Mouse (Mus musculus): ENCODE data around the gene Arfip1. TPM values are rescaled to one million over a fixed set of nuclear protein-coding genes. Genes with fewer than 3 reads are reported as not detected.
A peak's percentile ranks its signal among the peaks of the same experiment; 100 is the strongest.
"Not testable (repeated sequence)": the region's sequence is repeated elsewhere in the genome, so short reads cannot be mapped to it uniquely, and the experiment has no call there.

The Arfip1 gene
- polyA plus RNA-seq, 1 experiment from 2014 or later, result 49.3 TPM

DNA sequence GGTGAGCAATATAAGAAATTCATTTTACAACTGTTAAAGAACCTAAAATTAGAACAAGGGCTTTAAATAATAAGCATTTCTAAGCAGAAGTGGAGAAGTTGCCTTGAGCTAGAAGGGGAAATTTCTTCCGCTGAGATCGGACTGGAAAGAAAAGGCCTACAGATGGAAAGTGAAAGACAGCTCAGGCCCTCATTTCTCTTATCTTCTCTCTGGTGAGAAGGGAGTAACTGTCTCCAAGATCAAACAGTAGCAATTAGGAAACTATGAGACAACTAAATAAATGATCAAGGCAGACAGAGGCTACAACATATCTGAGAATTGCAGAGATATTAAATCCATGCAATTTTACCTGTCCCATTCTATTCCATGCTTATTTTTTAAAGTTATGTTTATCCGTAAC is 11.9 kb downstream of the Arfip1 start:
- ATAC-seq (ENCODE audit: insufficient number of reproducible peaks, low FRiP score), result no peak
- H3K9ac ChIP-seq, result no peak overlapping the region
- no peaks in the 10 kb centered on the region for H3K9me3 ChIP-seq (replicated peaks)
- H3K4me2 ChIP-seq, result no peak overlapping the region
- H3K27me3 ChIP-seq (replicated peaks), result no peaks in the 10 kb centered on the region
- H3K36me3 ChIP-seq, result no peaks in the 10 kb centered on the region
- H3K4me3 ChIP-seq, result no peak overlapping the region
- H3K27ac ChIP-seq (ENCODE audit: poor library complexity, severe bottlenecking), result no peak overlapping the region
- WGBS, result 71% methylated on average over 3 of the region's 3 CpGs
- H3K4me1 ChIP-seq (replicated peaks), result peaks cover 23% of the 10 kb centered on the region

GRCm38 (mm10) chr3:84569587-84569986 is 12.8 kb downstream of the Arfip1 start:
- Histone ChIP-seq H3K27ac (ENCODE audit: poor library complexity, severe bottlenecking) (no peak overlapping the region), H3K4me1 (replicated peaks) (peaks cover 23% of the 10 kb centered on the region), H3K36me3 (no peaks in the 10 kb centered on the region), H3K4me2 (no peak overlapping the region), H3K9me3 (replicated peaks) (no peaks in the 10 kb centered on the region), H3K4me3 (no peak overlapping the region), H3K27me3 (replicated peaks) (no peaks in the 10 kb centered on the region), H3K9ac (no peak overlapping the region)
- 85% methylated on average over 6 of the region's 6 CpGs for WGBS
- ATAC-seq (ENCODE audit: insufficient number of reproducible peaks, low FRiP score), result no peak

GRCm38 (mm10) chr3:84568540-84568939 is 13.9 kb downstream of the Arfip1 start:
- H3K4me2 ChIP-seq, result no peak overlapping the region
- ATAC-seq (ENCODE audit: insufficient number of reproducible peaks, low FRiP score), result no peak
- H3K36me3 ChIP-seq, result no peaks in the 10 kb centered on the region
- H3K4me1 ChIP-seq (replicated peaks), result peaks cover 22% of the 10 kb centered on the region
- H3K9me3 ChIP-seq (replicated peaks), result no peaks in the 10 kb centered on the region
- 91% methylated on average over 6 of the region's 6 CpGs for WGBS
- H3K27ac ChIP-seq (ENCODE audit: poor library complexity, severe bottlenecking), result no peak overlapping the region
- H3K27me3 ChIP-seq (replicated peaks), result no peaks in the 10 kb centered on the region
- H3K4me3 ChIP-seq, result no peak overlapping the region
- no peak overlapping the region for H3K9ac ChIP-seq

- WGBS, result 47% methylated on average over 4 of the region's 4 CpGs
- Histone ChIP-seq H3K9ac (no peak overlapping the region), H3K27ac (ENCODE audit: poor library complexity, severe bottlenecking) (peak overlapping the region; percentile 71), H3K4me1 (replicated peaks) (peaks cover 20% of the 10 kb centered on the region), H3K9me3 (replicated peaks) (no peaks in the 10 kb centered on the region), H3K4me3 (no peak overlapping the region), H3K36me3 (no peaks in the 10 kb centered on the region), H3K27me3 (replicated peaks) (no peaks in the 10 kb centered on the region), H3K4me2 (peak overlapping the region; percentile 26; the same call in 1 of the 2 replicates)
- no peak for ATAC-seq (ENCODE audit: insufficient number of reproducible peaks, low FRiP score)
These were observed 19.0 kb downstream of the Arfip1 start for GRCm38 (mm10) chr3:84563415-84563814.

GRCm38 (mm10) chr3:84562911-84563310 is 19.5 kb downstream of the Arfip1 start:
- Histone ChIP-seq H3K4me1 (replicated peaks) (peaks cover 20% of the 10 kb centered on the region), H3K4me2 (peak overlapping the region; percentile 44), H3K27ac (ENCODE audit: poor library complexity, severe bottlenecking) (peak overlapping the region; percentile 65)
- H3K9me3 ChIP-seq (replicated peaks); H3K4me3 ChIP-seq; H3K27me3 ChIP-seq (replicated peaks); H3K36me3 ChIP-seq; H3K9ac ChIP-seq: not testable (repeated sequence)
- ATAC-seq (ENCODE audit: insufficient number of reproducible peaks, low FRiP score), result peak; percentile 68
- WGBS, result 40% methylated on average over 2 of the region's 2 CpGs

GRCm38 (mm10) chr3:84558301-84558700 is 24.1 kb downstream of the Arfip1 start:
- Histone ChIP-seq H3K27ac (ENCODE audit: poor library complexity, severe bottlenecking) (no peak overlapping the region), H3K9me3 (replicated peaks) (no peaks in the 10 kb centered on the region), H3K36me3 (no peaks in the 10 kb centered on the region), H3K27me3 (replicated peaks) (no peaks in the 10 kb centered on the region), H3K4me1 (replicated peaks) (peaks cover 24% of the 10 kb centered on the region), H3K4me3 (no peak overlapping the region), H3K9ac (no peak overlapping the region), H3K4me2 (no peak overlapping the region)
- 92% methylated on average over 3 of the region's 3 CpGs for WGBS
- ATAC-seq (ENCODE audit: insufficient number of reproducible peaks, low FRiP score), result no peak

DNA sequence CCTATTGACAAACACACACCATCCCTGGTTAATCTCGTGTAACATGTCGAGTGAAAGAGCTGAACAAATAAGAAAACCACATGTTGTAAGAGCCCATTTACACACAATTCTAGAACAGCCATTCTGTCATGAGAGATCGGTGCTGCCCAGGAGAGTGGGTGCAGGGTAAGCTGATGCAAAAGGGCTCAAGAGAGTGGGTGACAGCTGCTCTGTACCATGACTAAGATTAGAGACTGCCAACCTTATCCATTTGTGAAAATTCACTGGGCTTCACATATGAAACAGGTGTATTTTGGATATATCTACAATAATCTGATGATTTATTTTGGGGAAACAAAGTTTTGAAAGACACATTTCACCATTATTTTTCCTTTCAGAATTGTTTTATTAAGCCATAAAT is 26.6 kb downstream of the Arfip1 start:
- no peaks in the 10 kb centered on the region for H3K9me3 ChIP-seq (replicated peaks)
- H3K4me3 ChIP-seq, result no peak overlapping the region
- H3K9ac ChIP-seq, result no peak overlapping the region
- no peaks in the 10 kb centered on the region for H3K27me3 ChIP-seq (replicated peaks)
- H3K4me1 ChIP-seq (replicated peaks), result peaks cover 16% of the 10 kb centered on the region
- WGBS, result 83% methylated on average over 3 of the region's 3 CpGs
- no peaks in the 10 kb centered on the region for H3K36me3 ChIP-seq
- no peak for ATAC-seq (ENCODE audit: insufficient number of reproducible peaks, low FRiP score)
- no peak overlapping the region for H3K27ac ChIP-seq (ENCODE audit: poor library complexity, severe bottlenecking)
- H3K4me2 ChIP-seq, result no peak overlapping the region

DNA sequence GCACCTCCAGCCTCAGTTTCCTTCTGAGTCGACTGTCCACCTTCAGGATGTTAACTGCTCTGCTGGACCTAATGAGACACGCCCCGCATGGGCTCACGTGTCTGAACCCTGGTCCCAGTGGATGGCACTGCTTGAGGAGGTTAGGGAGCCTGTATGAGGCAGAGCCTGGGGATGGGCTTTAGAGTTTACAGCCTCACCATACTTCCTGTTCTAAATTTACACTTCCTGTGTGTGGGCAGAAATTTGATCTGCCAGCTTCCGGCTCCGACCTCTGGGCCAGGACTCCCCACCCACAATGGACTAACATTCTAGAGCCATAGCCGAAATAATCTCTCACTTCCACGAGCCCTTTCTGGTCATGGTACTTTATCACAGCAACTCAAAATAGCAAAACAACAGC is 35.2 kb downstream of the Arfip1 start:
- 47% methylated on average over 8 of the region's 8 CpGs for WGBS
- no peak overlapping the region for H3K27ac ChIP-seq (ENCODE audit: poor library complexity, severe bottlenecking)
- H3K27me3 ChIP-seq (replicated peaks), result no peaks in the 10 kb centered on the region

GRCm38 (mm10) chr3:84542450-84542849 is 40.0 kb downstream of the Arfip1 start:
- not testable (repeated sequence) for H3K9ac ChIP-seq; H3K27me3 ChIP-seq (replicated peaks); H3K4me1 ChIP-seq (replicated peaks); H3K9me3 ChIP-seq (replicated peaks); H3K4me2 ChIP-seq; H3K36me3 ChIP-seq; H3K4me3 ChIP-seq; H3K27ac ChIP-seq (ENCODE audit: poor library complexity, severe bottlenecking); ATAC-seq (ENCODE audit: insufficient number of reproducible peaks, low FRiP score)
- WGBS, result 34% methylated on average over 3 of the region's 3 CpGs

More for the DNA sequence above, 35.2 kb downstream of the Arfip1 start:
- Histone ChIP-seq H3K9ac (no peak overlapping the region), H3K9me3 (replicated peaks) (no peaks in the 10 kb centered on the region), H3K4me3 (no peak overlapping the region), H3K36me3 (peaks cover 4% of the 10 kb centered on the region; the same call in 1 of the 2 replicates), H3K4me2 (no peak overlapping the region), H3K4me1 (replicated peaks) (peaks cover 5% of the 10 kb centered on the region)
- ATAC-seq (ENCODE audit: insufficient number of reproducible peaks, low FRiP score), result no peak

DNA sequence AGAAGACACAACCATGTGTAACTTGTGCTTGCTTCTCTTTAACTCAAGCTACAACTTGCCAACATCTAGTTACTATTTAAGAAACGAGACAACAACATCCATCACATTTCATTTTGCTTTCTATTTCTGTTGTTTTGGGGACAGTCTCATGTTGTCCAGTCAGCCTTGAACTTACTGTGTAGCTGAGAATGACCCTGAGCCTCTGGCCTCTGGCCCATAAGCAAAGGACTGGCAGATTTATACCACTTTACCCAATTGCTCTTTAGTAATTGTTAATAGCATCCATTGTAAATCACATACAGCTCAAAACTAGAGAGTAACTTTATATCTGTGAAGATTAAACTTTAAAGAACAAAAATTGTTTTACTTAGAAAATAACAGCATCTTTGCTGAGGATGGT is 40.5 kb downstream of the Arfip1 start:
- Histone ChIP-seq H3K4me3 (no peak overlapping the region), H3K4me1 (replicated peaks) (no peaks in the 10 kb centered on the region), H3K27me3 (replicated peaks) (no peaks in the 10 kb centered on the region), H3K4me2 (no peak overlapping the region), H3K27ac (ENCODE audit: poor library complexity, severe bottlenecking) (no peak overlapping the region), H3K9ac (no peak overlapping the region), H3K9me3 (replicated peaks) (no peaks in the 10 kb centered on the region), H3K36me3 (0 out of 2 replicates have a peak, but pooled peaks cover under 1% of the 10 kb centered on the region)
- ATAC-seq (ENCODE audit: insufficient number of reproducible peaks, low FRiP score), result no peak
- 84% methylated on average over 1 of the region's 1 CpGs for WGBS

- no peak for ATAC-seq (ENCODE audit: insufficient number of reproducible peaks, low FRiP score)
- H3K4me3 ChIP-seq, result no peak overlapping the region
- no peaks in the 10 kb centered on the region for H3K4me1 ChIP-seq (replicated peaks)
- no peaks in the 10 kb centered on the region for H3K9me3 ChIP-seq (replicated peaks)
- H3K27me3 ChIP-seq (replicated peaks), result no peaks in the 10 kb centered on the region
- H3K4me2 ChIP-seq, result no peak overlapping the region
- no peak overlapping the region for H3K9ac ChIP-seq
- no peak overlapping the region for H3K27ac ChIP-seq (ENCODE audit: poor library complexity, severe bottlenecking)
- no peaks in the 10 kb centered on the region for H3K36me3 ChIP-seq
These were observed 41.8 kb downstream of the Arfip1 start for GRCm38 (mm10) chr3:84540640-84541039.

DNA sequence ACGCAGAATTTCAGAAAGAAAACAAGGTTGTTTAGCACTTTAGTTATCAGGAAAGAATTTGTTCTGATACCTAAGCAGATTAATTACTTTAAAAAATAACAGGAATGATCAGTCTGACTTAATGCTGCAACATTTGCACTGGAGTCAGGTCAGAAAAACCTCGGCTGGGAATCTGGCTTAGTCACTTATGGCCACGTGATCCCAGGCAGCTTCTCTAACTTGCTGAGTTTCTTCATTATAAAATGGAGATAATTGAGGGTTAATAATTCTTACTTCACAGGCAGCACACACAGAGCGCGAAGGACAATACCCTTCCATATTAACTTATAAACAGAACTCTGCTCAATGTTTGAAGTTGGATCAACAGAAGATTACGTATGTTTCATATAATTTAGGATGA is 45.4 kb downstream of the Arfip1 start:
- Histone ChIP-seq H3K4me2 (no peak overlapping the region), H3K9ac (no peak overlapping the region), H3K27ac (ENCODE audit: poor library complexity, severe bottlenecking) (no peak overlapping the region), H3K9me3 (replicated peaks) (no peaks in the 10 kb centered on the region), H3K4me3 (no peak overlapping the region), H3K36me3 (peaks cover 13% of the 10 kb centered on the region), H3K4me1 (replicated peaks) (no peaks in the 10 kb centered on the region), H3K27me3 (replicated peaks) (no peaks in the 10 kb centered on the region)
- no peak for ATAC-seq (ENCODE audit: insufficient number of reproducible peaks, low FRiP score)
- WGBS, result 82% methylated on average over 6 of the region's 6 CpGs

All from heart, embryonic 12.5 days (tissue).